Mouse (Mus musculus) CH12.LX (cell line): ENCODE results near the gene Arhgap6. TPM values are rescaled to one million over a fixed set of nuclear protein-coding genes. Genes with fewer than 3 reads are reported as not detected.

Source experiments
- DNase-seq: peaks from one replicate; pipeline ENCODE4 v3.0.0-alpha.2; 2013; ENCODE audit errors: extremely low read depth
- H3K27ac ChIP-seq: 2 replicates; pipeline ENCODE4 v1.5.1; 2012; ENCODE audit warnings: low read depth, mild to moderate bottlenecking, control low read depth, moderate library complexity; ENCODE audit not compliant: insufficient read depth
- H3K27me3 ChIP-seq: replicated peaks from 2 replicates; pipeline ENCODE3; 2012; ENCODE audit warnings: inconsistent platforms
- H3K36me3 ChIP-seq, 2 experiments: replicated peaks in 1 of 2; 2 replicates each; pipeline versions ENCODE3 to v1.6.1; 2012; ENCODE audit warnings: inconsistent platforms in 1 of 2, low read length in 1 of 2, mild to moderate bottlenecking in 1 of 2, mixed read lengths in 1 of 2, moderate library complexity in 1 of 2; ENCODE audit not compliant: control insufficient read depth in 1 of 2, insufficient read depth in 1 of 2
- H3K4me1 ChIP-seq, 2 experiments: 2 replicates each; pipeline ENCODE4 v1.6.1; 2012; ENCODE audit warnings: inconsistent platforms in 1 of 2, moderate library complexity in 1 of 2; ENCODE audit not compliant: insufficient read depth in 2 of 2, control insufficient read depth in 1 of 2
- H3K4me2 ChIP-seq: 2 replicates; pipeline ENCODE4 v1.6.1; 2012; ENCODE audit warnings: low read depth, mild to moderate bottlenecking, control low read depth; ENCODE audit not compliant: poor library complexity, insufficient read depth, severe bottlenecking
- H3K4me3 ChIP-seq, 3 experiments: fragments of 150-350 bp in 1 of 3; sonication (generic) in 1 of 3; replicated peaks in 1 of 3; 2 replicates each; pipeline versions ENCODE3 to v1.5.1; 2011 to 2012; ENCODE audit warnings: low read depth in 2 of 3, low read length in 2 of 3, mild to moderate bottlenecking in 2 of 3, moderate library complexity in 2 of 3, control low read depth in 1 of 3, improper control_type of control experiment in 1 of 3, inconsistent platforms in 1 of 3, mixed read lengths in 1 of 3; ENCODE audit not compliant: poor library complexity in 1 of 3
- H3K79me2 ChIP-seq: replicated peaks from 2 replicates; pipeline ENCODE4 v1.6.1; 2012; ENCODE audit warnings: mild to moderate bottlenecking, moderate library complexity; ENCODE audit not compliant: control insufficient read depth, poor library complexity, insufficient read depth, severe bottlenecking; ENCODE audit errors: extremely low read depth
- H3K9ac ChIP-seq: 2 replicates; pipeline ENCODE4 v1.6.1; 2012; ENCODE audit warnings: low read depth, mild to moderate bottlenecking, control low read depth, moderate library complexity; ENCODE audit not compliant: insufficient read depth
- H3K9me3 ChIP-seq: replicated peaks from 2 replicates; pipeline ENCODE3; 2012; ENCODE audit warnings: low read length, inconsistent platforms, mixed read lengths
- CHD1 ChIP-seq: IDR thresholded peaks from 2 replicates; pipeline ENCODE4 v1.6.1; 2012; ENCODE audit warnings: low read depth, low read length, improper control_type of control experiment, inconsistent platforms
- CTCF ChIP-seq, 2 experiments: IDR thresholded peaks in 1 of 2; conservative IDR thresholded peaks in 1 of 2; 2 replicates each; pipeline ENCODE4 v1.5.1; 2011 to 2012; ENCODE audit warnings: low read depth in 2 of 2, low read length in 2 of 2, improper control_type of control experiment in 1 of 2, inconsistent platforms in 1 of 2, mild to moderate bottlenecking in 1 of 2, moderate library complexity in 1 of 2
- E2F4 ChIP-seq: IDR thresholded peaks from 2 replicates; pipeline ENCODE4 v1.6.1; 2011; ENCODE audit warnings: low read depth, low read length, improper control_type of control experiment; ENCODE audit not compliant: insufficient replicate concordance
- ELF1 ChIP-seq: IDR thresholded peaks from 2 replicates; pipeline ENCODE4 v1.6.1; 2014; ENCODE audit warnings: low read depth, mild to moderate bottlenecking, inconsistent platforms, low read length, improper control_type of control experiment
- EP300 ChIP-seq: IDR thresholded peaks from 2 replicates; pipeline ENCODE4 v1.6.1; 2011; ENCODE audit warnings: low read length, improper control_type of control experiment
- ETS1 ChIP-seq: conservative IDR thresholded peaks from 2 replicates; pipeline ENCODE4 v1.6.1; 2012; ENCODE audit warnings: low read depth, mild to moderate bottlenecking, inconsistent platforms, low read length, improper control_type of control experiment, moderate library complexity
- GABPA ChIP-seq: IDR thresholded peaks from 2 replicates; pipeline ENCODE4 v1.6.1; 2012; ENCODE audit warnings: low read depth, low read length, improper control_type of control experiment, inconsistent platforms; ENCODE audit not compliant: insufficient replicate concordance
- HCFC1 ChIP-seq: IDR thresholded peaks from 2 replicates; pipeline ENCODE4 v1.6.1; 2012; ENCODE audit warnings: low read depth, mild to moderate bottlenecking, inconsistent platforms, low read length, improper control_type of control experiment
- IRF4 ChIP-seq: IDR thresholded peaks from 2 replicates; pipeline ENCODE4 v1.6.1; 2014; ENCODE audit warnings: low read depth, mild to moderate bottlenecking, inconsistent platforms, low read length, improper control_type of control experiment
- JUND ChIP-seq: conservative IDR thresholded peaks from 2 replicates; pipeline ENCODE4 v1.6.1; 2011; ENCODE audit warnings: low read depth, low read length, improper control_type of control experiment
- KAT2A ChIP-seq: IDR thresholded peaks from 2 replicates; pipeline ENCODE4 v1.6.1; 2012; ENCODE audit warnings: low read length, improper control_type of control experiment, inconsistent platforms; ENCODE audit not compliant: insufficient replicate concordance
- MAZ ChIP-seq: IDR thresholded peaks from 2 replicates; pipeline ENCODE4 v1.6.1; 2012; ENCODE audit warnings: low read depth, mild to moderate bottlenecking, inconsistent platforms, low read length, improper control_type of control experiment, moderate library complexity
- MEF2A ChIP-seq: IDR thresholded peaks from 2 replicates; pipeline ENCODE4 v1.6.1; 2014; ENCODE audit warnings: low read depth, mild to moderate bottlenecking, inconsistent platforms, low read length, improper control_type of control experiment, borderline replicate concordance
- NELFE ChIP-seq: IDR thresholded peaks from 2 replicates; pipeline ENCODE4 v1.6.1; 2011; ENCODE audit warnings: low read depth, low read length, improper control_type of control experiment
- POLR2A ChIP-seq: IDR thresholded peaks from 2 replicates; pipeline ENCODE4 v1.6.1; 2011; ENCODE audit warnings: low read depth, mild to moderate bottlenecking, improper control_type of control experiment, low read length
- POLR2AphosphoS2 ChIP-seq: IDR thresholded peaks from 2 replicates; pipeline ENCODE4 v1.6.1; 2011; ENCODE audit warnings: low read depth, low read length, improper control_type of control experiment
- RAD21 ChIP-seq: IDR thresholded peaks from 2 replicates; pipeline ENCODE4 v1.6.1; 2011; ENCODE audit warnings: low read depth, mild to moderate bottlenecking, low read length, improper control_type of control experiment, moderate library complexity
- RCOR1 ChIP-seq: conservative IDR thresholded peaks from 2 replicates; pipeline ENCODE4 v1.6.1; 2012; ENCODE audit warnings: low read depth, mild to moderate bottlenecking, inconsistent platforms, low read length, improper control_type of control experiment
- SIN3A ChIP-seq: IDR thresholded peaks from 2 replicates; pipeline ENCODE4 v1.6.1; 2012; ENCODE audit warnings: low read length, improper control_type of control experiment, inconsistent platforms
- SMC3 ChIP-seq: IDR thresholded peaks from 2 replicates; pipeline ENCODE4 v1.6.1; 2011; ENCODE audit warnings: low read depth, low read length, improper control_type of control experiment
- UBTF ChIP-seq: IDR thresholded peaks from 2 replicates; pipeline ENCODE4 v1.6.1; 2012; ENCODE audit warnings: low read depth, mild to moderate bottlenecking, inconsistent platforms, low read length, improper control_type of control experiment, moderate library complexity
- USF1 ChIP-seq: IDR thresholded peaks from 2 replicates; pipeline ENCODE4 v1.6.1; 2014; ENCODE audit warnings: low read depth, mild to moderate bottlenecking, inconsistent platforms, low read length, improper control_type of control experiment
- USF2 ChIP-seq: conservative IDR thresholded peaks from 2 replicates; pipeline ENCODE4 v1.6.1; 2011; ENCODE audit warnings: low read depth, low read length, improper control_type of control experiment
- ZKSCAN1 ChIP-seq: IDR thresholded peaks from 2 replicates; pipeline ENCODE4 v1.6.1; 2012; ENCODE audit warnings: low read depth, inconsistent platforms, low read length, improper control_type of control experiment, borderline replicate concordance
- ZMIZ1 ChIP-seq: IDR thresholded peaks from 2 replicates; pipeline ENCODE4 v1.6.1; 2012; ENCODE audit warnings: low read depth, mild to moderate bottlenecking, inconsistent platforms, low read length, improper control_type of control experiment
- dilution Hi-C: fragments of 300-500 bp; cut with MboI; formaldehyde crosslinking; loops from 2 replicates; pipeline ENCODE4 v1.14.3; 2020; ENCODE audit warnings: low sequenced_read_pairs; ENCODE audit not compliant: extremely low pct_unique_long_range_greater_than_20kb, extremely low pct_ligation_motif_present
- in situ Hi-C: fragments of 300-500 bp; cut with MboI; formaldehyde crosslinking; loops from 3 replicates; pipeline ENCODE4 v1.14.3; 2019; ENCODE audit warnings: low sequenced_read_pairs, low pct_ligation_motif_present, low pct_unique_long_range_greater_than_20kb, mixed read lengths
- polyA plus RNA-seq: library from polyadenylated mRNA; unstranded; fragments of >175 nt; gene quantifications from 2 replicates; pipeline ENCODE4 v1.2.1, GENCODE M21; 2012; ENCODE audit warnings: low read depth; ENCODE audit not compliant: insufficient read length
- total RNA-seq, 2 experiments: library from RNA; depleted of rRNA; stranded (reverse); fragments of 300-350 nt in 1 of 2; fragments of >200 nt in 1 of 2; gene quantifications; 2 replicates each; pipeline ENCODE4 v1.2.3; 2012 to 2014

Arhgap6 gene
- total and polyA plus RNA-seq, 3 experiments: 0.13 to 0.47 (median 0.46) TPM

GRCm38 (mm10) chrX:168941684-168942083 is 146.8 kb downstream of the Arhgap6 start:
- Histone ChIP-seq H3K36me3 (no peaks in the 10 kb centered on the region), H3K4me1 (no peaks in the 10 kb centered on the region), H3K27ac (no peak overlapping the region), H3K9me3 (no peaks in the 10 kb centered on the region), H3K27me3 (no peaks in the 10 kb centered on the region), H3K4me2 (no peak overlapping the region), H3K4me3 (no peak overlapping the region), H3K79me2 (no peaks in the 10 kb centered on the region), H3K9ac (no peak overlapping the region)
- DNase-seq: no peak
- dilution Hi-C loops (no loop called here), in situ Hi-C loops (loop anchor here (10.0 kb wide), 1 partner anchor 363 kb away; no protein-coding TSS in a partner anchor)
- TF ChIP-seq USF1 (no peak), RAD21 (no peak), ELF1 (no peak), MEF2A (no peak), SMC3 (no peak), HCFC1 (no peak), E2F4 (no peak), CHD1 (no peak), EP300 (no peak), CTCF (conservative IDR thresholded peaks at IDR 0.05 in 1 of 2, IDR thresholded peaks at IDR 0.05 in 1 of 2; ENCODE audit: low read depth in 2 of 2, low read length in 2 of 2) (no peak), JUND (no peak), RCOR1 (no peak)

GRCm38 (mm10) chrX:168943217-168943616 is 148.3 kb downstream of the Arhgap6 start:
- no peaks in the 10 kb centered on the region for H3K36me3 ChIP-seq
- H3K4me2 ChIP-seq: no peak overlapping the region
- dilution Hi-C loops: no loop called here
- H3K27me3 ChIP-seq: no peaks in the 10 kb centered on the region
- H3K4me3 ChIP-seq: no peak overlapping the region
- no peaks in the 10 kb centered on the region for H3K79me2 ChIP-seq
- in situ Hi-C loops: loop anchor here (10.0 kb wide), 1 partner anchor 362 kb away; no protein-coding TSS in a partner anchor
- H3K9me3 ChIP-seq: no peaks in the 10 kb centered on the region
- no peak overlapping the region for H3K9ac ChIP-seq
- no peaks in the 10 kb centered on the region for H3K4me1 ChIP-seq
- no peak overlapping the region for H3K27ac ChIP-seq
- TF ChIP-seq IRF4 (no peak), USF1 (no peak), MAZ (no peak), GABPA (no peak), KAT2A (no peak), HCFC1 (no peak), ETS1 (no peak), SIN3A (no peak), NELFE (no peak), SMC3 (no peak), EP300 (no peak), POLR2AphosphoS2 (no peak), ZKSCAN1 (no peak), ZMIZ1 (no peak), POLR2A (no peak), UBTF (no peak), USF2 (no peak)
- DNase-seq: no peak
